Mouse (Mus musculus) right cerebral cortex, postnatal 4 days (tissue): ENCODE measurements around the gene Rab43.
"Not testable (repeated sequence)": the region's sequence is repeated elsewhere in the genome, so short reads cannot be mapped to it uniquely, and the experiment has no call there.

ENCODE experiments used
- DNase-seq: peaks from one replicate; pipeline ENCODE4 v3.0.0-alpha.2; 2022

The Rab43 gene

GRCm38 (mm10) chr6:87780546-87781301 is 31.2 kb downstream of the Rab43 start:
- no peak for DNase-seq

GRCm38 (mm10) chr6:87779174-87780165 is 32.5 kb downstream of the Rab43 start:
- no peak for DNase-seq

- DNase-seq = no peak
Observed at GRCm38 (mm10) chr6:87778294-87779173, 33.4 kb downstream of the Rab43 start.

- no peak for DNase-seq
Observed at GRCm38 (mm10) chr6:87777842-87778241, 34.1 kb downstream of the Rab43 start, which contains the start of gene Gp9. Gene Gp9 (plus strand): TSS chr6:87778072.

- no peak for DNase-seq
Observed at GRCm38 (mm10) chr6:87776663-87777062, 35.3 kb downstream of the Rab43 start.

GRCm38 (mm10) chr6:87775588-87776245 is 36.2 kb downstream of the Rab43 start:
- no peak for DNase-seq

- no peak for DNase-seq
Observed at GRCm38 (mm10) chr6:87774909-87775308, 37.1 kb downstream of the Rab43 start.

- DNase-seq = no peak
Observed at GRCm38 (mm10) chr6:87774466-87774865, 37.5 kb downstream of the Rab43 start.

GRCm38 (mm10) chr6:87770626-87771025 is 41.3 kb downstream of the Rab43 start:
- DNase-seq = peak; percentile 17

- DNase-seq = not testable (repeated sequence)
Observed at GRCm38 (mm10) chr6:87764296-87764695, 47.7 kb downstream of the Rab43 start.

GRCm38 (mm10) chr6:87763376-87764280 is 48.3 kb downstream of the Rab43 start:
- no peak for DNase-seq

GRCm38 (mm10) chr6:87762161-87762560 is 49.8 kb downstream of the Rab43 start:
- no peak for DNase-seq

GRCm38 (mm10) chr6:87759850-87760249 is 52.1 kb downstream of the Rab43 start:
- DNase-seq = no peak

- no peak for DNase-seq
Observed at GRCm38 (mm10) chr6:87759404-87759803, 52.6 kb downstream of the Rab43 start.

- DNase-seq = no peak
Observed at GRCm38 (mm10) chr6:87756896-87757295, 55.1 kb downstream of the Rab43 start.

GRCm38 (mm10) chr6:87755196-87755595 is 56.8 kb downstream of the Rab43 start:
- no peak for DNase-seq

- DNase-seq = no peak
Observed at GRCm38 (mm10) chr6:87751574-87751973, 60.4 kb downstream of the Rab43 start.

GRCm38 (mm10) chr6:87750184-87750910 is 61.6 kb downstream of the Rab43 start:
- DNase-seq = no peak

- DNase-seq = no peak
Observed at GRCm38 (mm10) chr6:87748531-87748930, 63.4 kb downstream of the Rab43 start.

GRCm38 (mm10) chr6:87748078-87748477 is 63.9 kb downstream of the Rab43 start:
- no peak for DNase-seq
